Mouse (Mus musculus) naive thymus-derived CD4-positive, alpha-beta T cell, adult 2 months (primary cell): Measurements from ENCODE around the gene Zfand2b.

Experiments
- DNase-seq: peaks from one replicate; pipeline ENCODE4 v3.0.0-alpha.2; 2011; ENCODE audit warnings: low read depth

The Zfand2b gene

DNA sequence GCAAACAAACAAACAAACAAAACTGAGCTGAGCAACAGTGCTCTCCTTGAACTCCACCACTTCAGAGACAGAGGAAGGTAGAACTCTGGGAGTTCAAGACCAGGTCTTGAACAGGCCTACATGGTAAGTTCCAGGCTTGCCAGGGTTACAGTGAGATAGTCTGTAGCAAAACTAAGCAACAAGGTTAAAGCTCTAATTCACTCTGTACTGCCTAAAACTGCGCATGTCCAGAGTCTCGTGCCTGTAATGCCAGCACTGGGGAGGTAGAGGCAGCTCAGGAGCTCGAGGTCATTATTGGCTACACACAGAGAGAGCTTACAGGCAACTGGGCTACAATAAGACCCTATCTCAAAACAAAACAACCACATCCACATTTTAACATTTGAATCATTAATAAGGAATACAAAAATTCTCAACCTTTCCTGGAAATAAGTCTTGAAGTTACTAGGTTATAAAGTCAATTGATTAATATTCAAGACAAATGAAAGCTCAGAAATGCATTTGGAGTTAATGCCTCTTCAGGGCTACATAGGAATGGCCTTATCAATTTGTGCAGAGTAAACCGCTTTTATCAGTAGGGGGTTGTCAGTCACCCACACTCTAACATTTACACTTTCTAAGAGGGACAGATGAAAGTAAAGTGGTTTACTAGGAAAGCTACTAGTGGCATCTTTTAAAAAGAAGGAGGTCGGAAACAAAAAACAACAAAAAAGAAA, 8.7 kb upstream of the Zfand2b start:
- no peak for DNase-seq

DNA sequence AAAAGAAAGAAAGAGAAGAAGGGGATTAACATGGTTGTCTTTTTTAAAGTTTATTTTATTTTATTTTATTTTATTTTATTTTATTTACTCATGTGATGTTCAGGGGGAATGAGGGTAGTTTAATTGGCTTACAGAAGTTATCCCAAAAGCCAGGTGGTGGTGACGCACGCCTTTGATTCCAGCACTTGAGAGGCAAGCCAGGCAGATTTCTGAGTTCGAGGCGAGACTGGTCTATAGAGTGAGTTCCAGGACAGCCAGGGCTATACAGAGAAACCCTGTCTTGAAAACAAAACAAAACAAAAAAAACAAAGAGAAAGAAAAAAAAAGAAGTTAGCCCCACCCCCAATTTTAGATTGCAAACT, 8.2 kb upstream of the Zfand2b start:
- DNase-seq = no peak

DNA sequence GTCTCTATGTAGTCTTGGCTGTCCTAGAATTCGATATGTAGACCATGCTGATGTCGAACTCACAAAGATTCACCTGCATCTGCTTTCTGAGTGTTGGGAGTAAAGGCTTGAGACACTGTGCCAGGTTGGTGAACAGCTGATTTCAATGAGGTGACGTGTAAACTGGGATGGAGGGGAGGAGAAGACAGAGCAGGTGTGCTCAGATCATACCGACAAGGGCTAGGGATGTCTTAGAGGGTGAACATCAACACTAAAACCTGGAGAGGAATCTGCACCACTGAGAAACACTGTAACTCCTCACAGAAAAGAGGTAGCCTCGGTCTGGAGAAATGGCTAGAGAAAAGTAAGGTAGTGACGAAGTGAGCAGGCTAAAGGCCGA, 364 bp upstream of the Zfand2b start:
- DNase-seq = no peak

DNA sequence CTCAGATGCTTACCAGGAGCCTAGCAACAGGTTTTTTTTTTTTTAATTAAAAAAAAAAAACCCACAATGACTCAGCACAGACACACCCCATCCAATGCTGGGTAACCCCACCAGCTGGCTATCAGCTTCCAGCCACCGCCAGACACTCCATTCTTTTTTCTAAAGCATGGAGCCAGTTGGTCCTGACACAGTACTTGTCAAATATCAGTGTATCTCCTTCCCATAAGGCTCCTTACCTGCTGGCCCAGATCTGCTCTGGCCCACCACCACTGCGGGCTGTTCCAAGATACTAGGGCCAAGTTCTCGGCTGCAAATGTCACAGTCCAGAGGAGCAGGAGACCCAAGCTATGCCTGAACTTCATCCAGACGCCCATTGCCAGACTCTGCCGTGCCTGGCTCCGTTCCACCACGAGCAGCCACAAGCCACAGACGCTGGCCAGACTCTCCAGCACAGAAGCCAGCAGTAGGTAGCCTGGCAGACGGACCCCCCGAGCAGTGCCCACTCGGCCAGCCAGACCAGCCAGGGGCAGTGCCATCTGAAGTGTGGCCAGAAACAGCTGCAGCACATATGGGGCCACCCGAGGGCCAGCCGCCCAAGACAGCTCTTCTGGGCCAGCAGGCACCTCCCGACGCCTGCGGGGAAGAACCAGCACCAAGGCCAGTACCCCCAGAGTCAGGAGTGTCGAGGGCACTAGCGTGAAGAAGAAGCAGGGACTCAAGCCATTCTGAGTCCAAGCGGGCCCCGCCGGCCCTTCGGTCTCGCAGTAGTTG, 11.1 kb downstream of the Zfand2b start:
- peak; percentile 23 for DNase-seq

DNA sequence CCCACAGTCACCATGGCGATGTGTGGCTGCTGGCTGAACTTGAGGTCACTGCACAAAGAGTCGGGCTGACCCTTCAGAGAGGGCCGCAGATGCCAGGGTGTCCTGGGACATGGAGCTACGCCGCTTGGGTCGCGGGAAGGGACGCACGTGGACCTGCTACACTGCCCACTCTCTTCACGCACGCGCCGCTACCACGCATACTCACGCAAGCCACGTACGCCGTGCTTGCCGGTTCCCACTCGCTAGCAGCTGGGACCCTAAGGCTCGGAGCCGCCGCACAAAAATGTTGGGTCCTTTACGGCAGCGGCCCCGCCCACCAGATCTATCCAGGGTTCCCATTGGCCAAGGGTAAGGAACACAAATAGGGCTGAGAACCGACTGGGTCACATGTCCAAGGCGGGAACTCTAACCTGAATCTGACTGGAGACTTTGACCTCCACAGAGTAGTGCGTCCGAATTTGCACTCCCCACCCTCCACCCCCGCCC, 11.7 kb downstream of the Zfand2b start, which contains the start of gene Abcb6:
Gene Abcb6 (minus strand): TSS at position 288 of the 486 bp plus-strand sequence.
- peak; percentile 82 for DNase-seq

DNA sequence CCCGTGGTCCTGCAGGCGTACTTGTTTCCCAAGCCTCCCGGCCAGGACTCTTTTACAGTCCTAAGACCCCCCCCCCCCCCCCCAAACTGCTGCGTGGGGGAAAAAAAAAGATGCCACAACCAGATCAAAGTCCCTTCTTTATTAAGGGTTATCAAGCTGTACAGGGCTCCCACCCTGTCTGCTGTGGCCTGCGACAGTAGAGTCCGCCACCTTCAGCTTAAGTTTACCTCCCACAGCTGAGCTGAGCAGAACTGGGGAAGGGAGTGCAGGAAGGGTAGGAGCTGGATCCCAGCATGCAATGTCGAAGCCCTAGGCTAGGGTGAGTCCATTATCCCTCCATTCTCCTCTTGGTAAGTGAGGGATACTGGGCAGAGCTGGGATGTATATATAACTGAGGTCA, 12.3 kb downstream of the Zfand2b start:
- no peak for DNase-seq

DNA sequence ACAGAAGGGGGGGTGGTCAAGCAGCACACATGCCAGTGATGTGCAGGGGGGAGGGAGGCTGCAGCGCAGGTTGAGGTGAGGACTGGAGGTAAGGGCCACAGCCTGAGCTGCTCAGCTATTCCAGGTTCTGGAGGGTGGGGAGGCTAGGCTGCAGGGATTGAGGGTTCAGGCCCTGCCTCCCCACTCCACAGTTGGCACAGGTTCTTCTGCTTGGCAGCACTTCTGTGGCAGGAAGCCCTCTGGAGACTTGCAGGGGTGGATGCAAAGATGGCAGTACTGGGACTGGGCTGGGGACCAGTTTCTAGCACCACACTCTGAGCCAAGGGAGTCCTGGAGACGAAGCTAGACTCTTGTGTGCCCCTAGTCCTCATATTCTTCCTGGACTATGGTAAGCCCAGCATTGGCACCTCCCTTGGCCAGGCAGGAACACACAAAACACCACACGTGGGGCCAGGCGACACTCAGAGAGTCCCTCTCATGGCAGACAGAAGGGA, 13.0 kb downstream of the Zfand2b start:
- no peak for DNase-seq

DNA sequence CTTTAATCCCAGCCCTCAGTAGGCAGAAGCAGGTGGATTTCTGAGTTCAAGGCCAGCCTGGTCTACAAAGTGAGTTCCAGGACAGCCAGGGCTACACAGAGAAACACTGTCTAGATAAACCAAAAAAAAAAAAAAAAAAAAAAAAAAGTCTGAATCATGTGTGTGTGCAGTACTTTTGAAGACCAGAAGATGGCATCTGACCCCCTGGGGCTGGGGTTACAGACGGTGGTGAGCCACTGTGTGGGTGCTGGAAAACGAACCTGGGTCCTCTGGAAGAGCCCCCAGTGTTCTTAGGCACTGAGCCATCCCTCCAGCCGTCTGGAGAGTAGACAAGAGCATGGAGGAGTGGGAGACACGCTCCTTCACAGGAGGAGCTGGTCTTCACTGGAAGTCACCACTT, 13.7 kb downstream of the Zfand2b start:
- DNase-seq = no peak

DNA sequence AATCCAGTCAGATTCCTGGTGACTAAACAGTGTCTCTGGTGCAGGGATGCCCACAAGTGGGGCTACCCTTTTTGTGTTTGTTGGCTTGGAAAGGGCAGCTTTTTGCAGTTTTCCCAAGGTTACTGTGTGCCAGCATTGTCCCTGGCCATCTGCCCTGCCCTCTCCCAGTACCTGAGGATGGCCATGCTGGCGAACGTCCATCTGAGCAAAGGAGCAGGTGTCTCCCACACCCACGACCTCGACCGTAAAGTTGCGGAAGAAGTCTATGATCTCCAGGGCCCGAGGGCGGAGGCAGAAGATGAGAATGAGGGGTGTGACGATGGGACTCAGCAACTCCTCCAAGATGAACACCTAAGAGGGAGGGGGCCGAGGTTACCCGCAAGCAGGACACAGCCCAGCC, 17.0 kb downstream of the Zfand2b start:
- no peak for DNase-seq

DNA sequence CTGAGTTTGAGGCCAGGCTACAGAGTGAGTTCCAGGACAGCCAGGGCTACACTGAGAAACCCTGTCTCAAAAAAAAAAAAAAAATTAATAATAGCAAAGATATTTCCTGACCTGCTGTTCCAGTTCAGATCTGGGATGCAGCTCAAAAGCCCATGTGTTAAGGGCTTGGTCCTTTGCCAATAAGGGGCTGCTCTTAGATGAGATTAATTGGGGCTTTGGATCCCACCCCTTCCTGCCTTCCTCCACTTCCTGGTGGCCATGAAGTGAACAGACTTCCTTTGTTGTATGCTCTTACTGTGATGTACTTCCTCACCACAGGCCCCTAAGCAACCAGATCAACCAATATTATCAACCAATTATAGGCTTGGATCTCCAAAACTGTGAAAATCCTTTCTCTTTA, 18.7 kb downstream of the Zfand2b start:
- DNase-seq = no peak

DNA sequence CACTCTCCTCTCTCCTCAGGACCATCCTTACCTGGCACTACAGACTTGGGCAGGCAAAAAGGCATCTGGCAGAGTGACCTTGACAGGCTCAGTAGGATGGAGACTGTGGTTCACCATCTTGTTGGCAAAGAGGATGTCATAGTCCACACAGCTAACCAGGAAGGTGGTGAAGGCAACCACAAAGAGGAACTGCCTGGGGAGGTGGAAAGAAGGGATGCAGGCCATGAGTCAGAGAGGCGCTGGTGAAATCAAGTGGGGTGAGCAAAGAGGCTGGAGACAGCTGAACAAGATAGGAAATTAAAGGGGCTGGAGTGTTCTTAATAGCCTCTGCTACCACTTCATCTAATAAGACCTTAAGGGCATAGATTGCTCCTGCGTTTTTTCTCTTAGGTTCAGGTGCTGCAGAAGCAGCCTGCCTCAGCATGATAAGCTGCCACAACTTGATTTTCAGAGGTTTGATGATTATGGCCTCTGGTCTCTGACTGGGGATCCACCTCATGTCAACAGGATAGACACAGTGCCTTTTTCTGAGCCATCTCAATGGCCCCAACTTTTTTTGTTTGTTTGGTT, 19.6 kb downstream of the Zfand2b start:
- no peak for DNase-seq

DNA sequence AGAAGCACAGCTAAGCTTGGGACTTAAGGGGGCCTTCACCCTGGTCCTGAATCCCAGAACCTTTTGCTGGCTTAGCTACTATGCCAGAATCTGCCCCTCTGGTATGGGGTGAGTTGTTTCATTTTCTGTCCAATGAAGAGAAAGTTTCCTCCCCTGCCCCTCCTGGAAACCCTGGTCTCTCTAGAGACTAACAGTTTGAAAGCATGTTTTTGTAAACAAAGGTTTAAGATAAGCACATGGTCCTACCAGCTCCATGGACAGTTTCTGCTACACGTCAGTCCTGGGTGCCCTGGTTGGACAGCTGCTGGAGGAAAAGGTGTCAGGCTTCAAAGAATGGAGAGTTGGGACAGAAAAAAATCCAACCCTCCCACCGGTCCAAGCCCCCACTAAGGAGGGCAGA, 22.1 kb downstream of the Zfand2b start:
- DNase-seq = no peak

DNA sequence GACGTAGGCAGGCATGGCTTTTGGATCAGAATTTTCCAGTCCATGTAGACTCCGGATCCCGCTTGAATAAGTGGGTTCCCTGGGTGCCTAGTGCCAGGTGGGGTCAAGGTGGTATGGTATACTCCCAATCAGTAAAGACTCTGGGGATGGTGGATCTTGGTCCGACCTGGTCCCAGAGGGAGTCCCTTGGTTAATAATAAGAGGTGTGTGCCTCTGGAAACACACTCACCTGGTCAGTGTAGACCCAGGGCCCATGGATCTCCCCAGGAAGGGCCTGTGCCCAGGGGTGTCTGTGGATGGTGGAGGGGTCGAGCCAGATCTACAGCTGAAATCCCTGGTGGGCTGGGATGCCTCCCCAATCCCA, 22.8 kb downstream of the Zfand2b start:
- no peak for DNase-seq

DNA sequence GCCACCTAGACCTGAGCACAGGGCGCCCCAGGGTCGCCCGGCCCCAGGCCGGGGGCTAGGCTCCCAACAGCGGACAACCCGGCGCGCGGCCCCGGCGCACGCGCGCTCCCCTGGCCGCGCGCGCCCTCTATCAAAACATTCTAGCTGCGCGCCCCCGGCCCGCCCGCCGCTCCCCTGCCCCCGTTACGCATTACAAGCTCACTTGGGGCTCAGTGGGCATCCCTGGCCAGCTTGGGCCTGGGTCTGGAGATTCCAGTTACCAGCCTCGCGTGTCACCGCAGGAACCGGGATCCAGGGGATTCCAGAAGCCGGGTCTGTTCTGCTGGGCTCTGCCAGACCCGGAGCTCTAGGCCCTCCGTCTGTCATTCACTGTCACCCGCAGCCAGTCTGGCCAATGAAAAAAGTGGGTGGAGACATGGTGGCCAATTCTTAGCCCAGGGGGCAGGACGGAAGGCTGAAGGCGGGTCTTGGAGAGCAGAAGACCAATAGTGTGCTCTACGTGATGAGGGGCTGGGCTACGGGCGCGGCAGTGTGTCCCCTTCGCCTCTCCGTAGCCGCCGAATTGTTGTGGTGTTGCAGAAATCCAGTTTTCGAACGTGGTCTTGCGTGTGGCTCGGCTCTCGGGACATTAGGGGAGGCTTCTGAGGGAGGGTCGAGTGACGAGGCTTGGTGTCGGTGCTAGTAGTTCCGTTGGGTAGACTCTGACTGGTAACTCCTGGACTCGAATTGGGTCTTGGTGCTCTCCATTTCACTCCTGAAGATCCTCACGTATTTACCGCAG, 23.4 kb downstream of the Zfand2b start, which contains the start of the genes Ankzf1 and Atg9a:
Gene Ankzf1 (plus strand): TSS at position 530 of the 781 bp plus-strand sequence.
Gene Atg9a (minus strand): TSS at position 575 of the 781 bp plus-strand sequence.
- DNase-seq = peak; percentile 97

DNA sequence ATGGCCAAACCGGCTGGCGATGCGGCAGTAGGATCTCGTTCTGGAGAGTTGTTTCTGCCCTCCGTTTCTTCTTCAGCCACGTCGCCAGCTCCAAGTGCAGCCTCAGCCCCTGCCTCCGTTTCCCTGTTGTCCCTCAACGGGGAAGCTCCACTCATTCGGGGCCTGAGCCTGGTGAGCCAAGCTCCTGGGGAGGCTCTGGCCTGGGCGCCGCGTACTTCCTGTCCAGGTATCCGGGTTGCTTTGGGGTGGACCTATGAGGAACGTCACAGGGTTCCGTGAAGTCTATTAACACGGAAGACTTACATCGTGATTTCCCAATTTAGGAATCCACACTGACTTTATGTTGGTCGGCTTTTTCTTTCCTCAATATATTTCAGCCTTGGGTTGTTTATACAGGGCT, 24.0 kb downstream of the Zfand2b start:
- DNase-seq = no peak

DNA sequence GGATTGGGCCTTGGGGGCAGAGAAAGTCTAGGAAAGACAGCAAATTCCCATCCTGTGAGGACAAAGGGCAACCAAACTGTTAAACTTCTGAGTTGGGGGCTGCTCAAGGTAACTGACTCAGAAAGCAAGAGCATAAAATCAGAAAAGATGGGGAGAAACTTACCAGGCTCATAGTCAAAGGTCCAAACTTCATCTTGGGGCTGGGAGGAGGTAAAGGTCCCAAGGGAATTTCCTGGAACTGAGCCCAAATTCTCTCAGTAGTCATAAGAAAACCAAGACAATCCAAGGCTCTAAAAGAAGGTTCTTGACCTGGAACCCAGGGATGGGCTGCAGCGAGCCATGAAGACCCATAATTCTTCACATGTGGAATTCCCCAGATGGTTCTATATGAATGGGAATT, 32.8 kb downstream of the Zfand2b start:
- no peak for DNase-seq

DNA sequence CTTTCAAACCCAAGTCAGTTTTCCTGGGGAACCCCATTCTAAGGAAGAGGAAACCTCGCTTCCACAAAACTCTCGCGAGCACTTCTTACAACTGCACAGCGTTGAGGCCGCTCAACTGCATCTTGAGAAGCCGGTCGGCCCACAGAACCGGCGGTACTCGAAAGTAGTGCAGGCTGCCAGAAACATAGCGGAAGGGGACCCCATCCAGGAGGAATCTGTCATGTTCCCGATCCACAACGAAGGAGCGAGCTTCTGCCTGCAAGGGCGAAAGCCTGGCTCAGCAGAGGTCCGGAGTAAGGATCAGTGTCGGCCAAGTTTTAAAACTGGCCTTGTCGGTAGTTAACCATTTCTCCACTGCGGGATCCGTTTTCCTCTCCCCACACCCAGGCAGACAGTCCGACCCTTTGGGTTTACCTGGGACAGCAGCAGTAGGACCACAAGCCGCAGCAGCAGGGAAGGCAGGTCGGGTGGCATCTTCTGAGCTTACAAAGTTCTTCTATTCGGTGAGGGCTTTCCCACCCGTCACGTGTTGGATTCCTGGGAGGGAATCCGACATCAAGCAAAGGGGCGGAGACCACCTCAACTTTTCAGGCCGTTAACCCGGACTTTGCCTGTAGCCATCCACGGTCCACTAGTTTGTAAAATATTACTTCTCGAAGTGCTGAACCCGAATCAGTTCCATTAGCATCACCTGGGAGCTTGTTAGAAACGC, 40.7 kb downstream of the Zfand2b start:
- peak; percentile 34 for DNase-seq

DNA sequence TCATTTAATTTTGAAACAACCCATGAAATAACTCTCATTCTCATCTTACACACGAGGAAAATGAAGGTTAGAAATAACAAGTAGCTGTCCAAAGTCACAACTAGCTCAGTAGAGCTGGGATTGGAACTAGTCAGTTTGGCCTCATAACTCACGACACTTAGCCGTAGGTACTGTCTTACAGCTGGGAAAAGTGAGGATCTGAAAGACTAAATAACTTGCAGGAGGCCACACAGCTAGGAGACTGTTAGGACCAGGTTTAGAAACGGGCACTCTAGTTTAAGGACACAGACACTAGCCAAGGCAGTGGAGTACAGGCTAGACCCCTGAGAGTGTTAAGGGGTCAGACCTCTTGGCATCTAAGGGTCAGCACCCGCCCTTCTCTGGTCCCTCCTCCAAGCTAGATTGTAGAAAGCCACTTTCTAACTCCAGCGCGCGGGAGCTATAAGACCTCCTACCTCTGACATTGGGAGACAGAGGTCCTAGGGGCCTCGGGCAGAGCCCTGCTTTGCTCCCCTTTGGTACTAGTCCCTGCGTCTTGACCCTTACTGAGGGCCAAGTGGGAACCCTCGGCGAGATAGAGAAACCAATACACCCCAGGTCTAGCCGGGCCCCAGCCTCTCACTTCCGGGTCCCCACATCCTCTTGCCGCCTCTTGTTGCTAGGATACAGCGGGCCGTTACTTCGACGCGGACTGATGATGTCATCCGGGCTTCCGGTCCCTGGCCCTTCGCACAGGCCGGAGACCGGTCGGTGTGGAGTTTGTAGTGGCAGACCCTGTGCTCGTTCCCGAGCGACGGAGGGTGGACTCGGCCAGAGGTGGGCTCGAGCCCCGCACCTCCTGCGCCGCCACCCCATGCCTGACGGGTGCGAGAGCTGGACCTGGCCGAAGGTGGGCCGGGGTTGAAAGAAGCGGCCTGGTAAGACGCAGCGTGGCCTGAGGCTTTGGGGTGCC, 42.0 kb downstream of the Zfand2b start, which contains the start of the genes Glb1l and Stk16:
Gene Glb1l (minus strand): TSS at position 678 of the 952 bp plus-strand sequence.
Gene Stk16 (plus strand): TSS at position 703 of the 952 bp plus-strand sequence.
- DNase-seq = peak; percentile 94

DNA sequence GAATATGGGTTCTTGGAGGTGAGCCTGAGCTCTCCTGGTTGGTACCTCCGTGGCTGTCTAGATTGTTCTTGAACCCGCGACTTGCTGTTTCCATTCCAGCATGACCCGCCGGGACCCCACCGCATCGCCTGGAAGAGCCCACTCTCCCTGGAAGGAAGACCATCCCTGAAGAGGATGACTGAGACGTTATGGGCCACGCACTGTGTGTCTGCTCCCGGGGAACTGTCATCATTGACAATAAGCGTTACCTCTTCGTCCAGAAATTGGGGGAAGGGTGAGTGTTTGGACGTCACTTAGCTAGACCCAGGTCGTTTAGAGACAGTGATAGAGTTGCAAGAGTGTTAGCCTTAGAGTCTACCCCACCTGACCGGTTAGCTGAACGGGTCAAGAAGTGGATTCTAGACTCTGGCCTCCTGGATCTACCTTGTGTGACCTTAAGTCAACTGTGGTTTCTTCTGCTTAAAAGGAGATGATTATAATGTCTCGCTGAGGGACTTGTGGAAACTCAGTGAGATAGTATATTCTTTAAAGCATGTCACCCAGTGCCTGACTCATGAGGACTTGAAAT, 42.8 kb downstream of the Zfand2b start:
- no peak for DNase-seq

DNA sequence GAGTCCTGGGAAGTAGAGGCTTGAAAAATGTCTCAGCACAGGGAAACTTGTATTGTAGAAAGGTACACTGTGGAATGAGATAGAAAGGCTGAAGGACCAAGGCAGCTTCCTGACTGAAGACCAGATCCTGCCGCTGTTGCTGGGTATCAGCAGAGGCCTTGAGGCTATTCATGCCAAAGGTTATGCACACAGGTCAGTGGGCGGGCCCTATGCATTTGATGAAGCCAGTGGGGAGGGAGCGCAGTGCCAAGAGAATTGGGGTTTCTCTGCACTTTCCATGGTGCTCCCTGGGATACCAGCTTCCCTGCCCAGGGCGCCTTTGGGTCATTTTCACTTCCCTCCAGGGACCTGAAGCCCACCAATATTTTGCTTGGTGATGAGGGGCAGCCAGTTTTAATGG, 44.1 kb downstream of the Zfand2b start:
- peak; percentile 10 for DNase-seq
